Mouse (Mus musculus): ENCODE results near the gene Haus6.

The Haus6 gene

GRCm38 (mm10) chr4:86574939-86575282 is 36.9 kb downstream of the Haus6 start:
- DNase-seq, result no peak

- no peak for DNase-seq
These were observed 50.8 kb downstream of the Haus6 start for GRCm38 (mm10) chr4:86561061-86561460.

- DNase-seq, result no peak
These were observed 52.8 kb downstream of the Haus6 start for GRCm38 (mm10) chr4:86559006-86559405.

- no peak for DNase-seq
These were observed 53.6 kb downstream of the Haus6 start, which contains the start of gene Saxo1 for GRCm38 (mm10) chr4:86558228-86558627. Saxo1 (minus strand) TSS chr4:86558328.

GRCm38 (mm10) chr4:86557371-86557770 is 54.5 kb downstream of the Haus6 start:
- no peak for DNase-seq

GRCm38 (mm10) chr4:86555035-86555707 is 56.7 kb downstream of the Haus6 start:
- DNase-seq, result no peak

- DNase-seq, result no peak
These were observed 63.5 kb downstream of the Haus6 start for GRCm38 (mm10) chr4:86548332-86548731.

GRCm38 (mm10) chr4:86545615-86546014 is 66.2 kb downstream of the Haus6 start:
- DNase-seq, result no peak

- no peak for DNase-seq
These were observed 67.9 kb downstream of the Haus6 start for GRCm38 (mm10) chr4:86543999-86544398.

GRCm38 (mm10) chr4:86541573-86541972 is 70.3 kb downstream of the Haus6 start:
- DNase-seq, result no peak

GRCm38 (mm10) chr4:86538936-86539335 is 72.9 kb downstream of the Haus6 start:
- no peak for DNase-seq

GRCm38 (mm10) chr4:86537972-86538371 is 73.9 kb downstream of the Haus6 start:
- DNase-seq, result peak in 1 of 2 experiments; percentile 37

- DNase-seq, result no peak
These were observed 77.8 kb downstream of the Haus6 start for GRCm38 (mm10) chr4:86534091-86534481.

- DNase-seq, result no peak
These were observed 78.3 kb downstream of the Haus6 start for GRCm38 (mm10) chr4:86533406-86534090.

- no peak for DNase-seq
These were observed 82.7 kb downstream of the Haus6 start for GRCm38 (mm10) chr4:86529161-86529560.

Measured in kidney, adult 8-10 months (tissue).